Comparison of ENCODE assay signal across 12 mouse cellular contexts in the genomic region with DNA sequence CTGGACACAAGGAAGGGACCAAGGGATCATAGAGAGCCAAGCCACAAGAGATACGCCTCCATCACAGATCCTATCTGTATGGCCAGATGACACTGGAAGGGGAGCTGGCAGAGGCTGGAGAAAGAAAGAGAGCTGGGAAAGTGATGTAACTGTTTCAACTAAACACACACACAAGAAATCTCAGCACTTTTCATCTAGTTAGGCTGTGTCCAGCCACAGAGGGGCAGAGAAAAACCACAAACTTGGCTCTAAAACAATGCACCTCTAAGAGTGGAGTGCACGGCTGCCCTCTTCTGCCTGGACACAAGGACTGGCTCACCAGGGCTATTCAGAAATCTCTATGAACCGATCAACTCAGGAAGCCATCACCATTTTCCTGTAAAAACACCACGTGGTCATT.
DNase-seq lines count a peak whose midpoint lies in the region; ATAC-seq and TF ChIP-seq lines count a peak whose summit lies in the region.
"Had no signal": no experiment of that assay in that cellular context is flagged by ENCODE, and none has a peak within 500 bp of the region (broad histone marks: within the 10 kb centered on the region; RNA-seq: fewer than 3 reads in every experiment).

No protein-coding gene starts in this region.

- H3K4me2 ChIP-seq in kidney, postnatal 0 days (ENCODE audit: low read length), result no peak overlapping the region
- no peak overlapping the region for H3K4me2 ChIP-seq in embryonic facial prominence, embryonic 13.5 days

- no peaks in the 10 kb centered on the region for H3K27me3 ChIP-seq in kidney, postnatal 0 days (ENCODE audit: insufficient read depth, low read length)
- no peaks in the 10 kb centered on the region for H3K27me3 ChIP-seq in embryonic facial prominence, embryonic 13.5 days
- no peaks in the 10 kb centered on the region for H3K27me3 ChIP-seq in thymus, adult 2 months (ENCODE audit: control insufficient read depth, insufficient read depth, low read length)

- H3K36me3 ChIP-seq in kidney, postnatal 0 days (ENCODE audit: insufficient read depth, low read length), result 0 out of 2 replicates have a peak, but pooled peaks cover 6% of the 10 kb centered on the region
- peaks cover 11% of the 10 kb centered on the region; the same call in 1 of the 2 replicates for H3K36me3 ChIP-seq in embryonic facial prominence, embryonic 13.5 days
- peaks cover 3% of the 10 kb centered on the region; the same call in 1 of the 2 replicates for H3K36me3 ChIP-seq in thymus, adult 2 months (ENCODE audit: control insufficient read depth, insufficient read depth, low read length)

- H3K9me3 ChIP-seq in kidney, postnatal 0 days (replicated peaks; ENCODE audit: low read length), result no peaks in the 10 kb centered on the region
- H3K9me3 ChIP-seq in embryonic facial prominence, embryonic 13.5 days, result no peaks in the 10 kb centered on the region

- no peak for TF ChIP-seq POLR2A in thymus, adult 2 months (IDR thresholded peaks at IDR 0.05; ENCODE audit: control insufficient read depth, extremely low read depth, insufficient read depth, low read length, poor library complexity)

- WGBS in kidney, postnatal 0 days, result 59% methylated on average over 4 of the region's 4 CpGs
- WGBS in embryonic facial prominence, embryonic 13.5 days, result 77% methylated on average over 4 of the region's 4 CpGs
- WGBS in thymus, adult 2 months, result 85% methylated on average over 4 of the region's 4 CpGs

- H3K9ac ChIP-seq in kidney, postnatal 0 days (ENCODE audit: low read depth, low read length), result no peak overlapping the region
- no peak overlapping the region for H3K9ac ChIP-seq in embryonic facial prominence, embryonic 13.5 days

- H3K4me3 ChIP-seq in gastrocnemius, adult 2 months, result no peak overlapping the region
- no peak overlapping the region for H3K4me3 ChIP-seq in kidney, postnatal 0 days (replicated peaks; ENCODE audit: low read depth, low read length)
- H3K4me3 ChIP-seq in embryonic facial prominence, embryonic 13.5 days, result no peak overlapping the region
- no peak overlapping the region for H3K4me3 ChIP-seq in thymus, adult 2 months (ENCODE audit: control insufficient read depth, insufficient read depth, low read length)

- ATAC-seq in kidney, postnatal 0 days (replicated peaks; ENCODE audit: low FRiP score, low read depth), result no peak
- no peak for ATAC-seq in embryonic facial prominence, embryonic 13.5 days (ENCODE audit: insufficient number of reproducible peaks, insufficient read depth, low FRiP score, low TSS enrichment, low read depth)

- no peak overlapping the region; the same call in 1 of the 2 replicates for H3K27ac ChIP-seq in gastrocnemius, adult 2 months
- no peak overlapping the region for H3K27ac ChIP-seq in kidney, postnatal 0 days
- peak overlapping the region; percentile 90 for H3K27ac ChIP-seq in embryonic facial prominence, embryonic 13.5 days
- H3K27ac ChIP-seq in thymus, adult 2 months (ENCODE audit: control insufficient read depth, insufficient read depth, low read length), result no peak overlapping the region

- intact Hi-C loops in gastrocnemius, adult 2 months (cut with DNase I), result no loop called here

- 0 out of 2 replicates have a peak, but pooled peaks cover 7% of the 10 kb centered on the region for H3K4me1 ChIP-seq in kidney, postnatal 0 days (replicated peaks; ENCODE audit: insufficient read depth, low read length)
- peaks cover 42% of the 10 kb centered on the region for H3K4me1 ChIP-seq in embryonic facial prominence, embryonic 13.5 days
- H3K4me1 ChIP-seq in thymus, adult 2 months (replicated peaks; ENCODE audit: control insufficient read depth, insufficient read depth, low read length), result no peaks in the 10 kb centered on the region

- peak; percentile 40 for TF ChIP-seq CTCF in gastrocnemius, adult 2 months (IDR thresholded peaks at IDR 0.05)
- TF ChIP-seq CTCF in kidney, postnatal 0 days (IDR thresholded peaks at IDR 0.05; ENCODE audit: low read depth), result peak; percentile 33
- TF ChIP-seq CTCF in thymus, adult 2 months (IDR thresholded peaks at IDR 0.05; ENCODE audit: borderline replicate concordance, control insufficient read depth, extremely low read depth, insufficient read depth, low read length, poor library complexity), result no peak

- no peak for DNase-seq in gastrocnemius, adult 2 months
- DNase-seq in gastrocnemius, adult 8-10 months (ENCODE audit: low spot score in 2 of 2), result no peak
- no peak for DNase-seq in kidney, postnatal 0 days (ENCODE audit: low spot score)
- no peak for DNase-seq in kidney, adult 9 months
- DNase-seq in lung, postnatal 10 days, result peak; percentile 29
- DNase-seq in thymus, adult 2 months, result no peak
- no peak for DNase-seq in thymus, postnatal 36 days
- DNase-seq: cerebellum, postnatal 36 days; gastrocnemius, postnatal 10 days; kidney, adult 2 months; right cerebral cortex, postnatal 14 days had no signal
